8 mouse cellular contexts compared by ENCODE assay signal in genomic region chr1:171328839-171329432, GRCm38 (mm10). TPM values are rescaled to one million over a fixed set of nuclear protein-coding genes. Genes with fewer than 3 reads are reported as not detected.
DNase-seq lines count a peak whose midpoint lies in the region; ATAC-seq lines count a peak whose summit lies in the region.

Gene Dedd, plus strand, starts transcription at chr1:171329145.

- peak within 1 kb of the TSS; percentile 80 to 88 for H3K4me3 ChIP-seq in heart, embryonic 14.5 days (ENCODE audit: control insufficient read depth in 1 of 2, insufficient read depth in 1 of 2, low read depth in 1 of 2, low read length in 2 of 2)
- peak within 1 kb of the TSS; percentile 92 for H3K4me3 ChIP-seq in liver, embryonic 13.5 days (replicated peaks)
- H3K4me3 ChIP-seq in stomach, embryonic 16.5 days (replicated peaks; ENCODE audit: low read length), result peak within 1 kb of the TSS; percentile 79

- H3K4me2 ChIP-seq in heart, embryonic 14.5 days (ENCODE audit: low read length), result peak within 1 kb of the TSS; percentile 93
- peak within 1 kb of the TSS; percentile 87 for H3K4me2 ChIP-seq in liver, embryonic 13.5 days
- H3K4me2 ChIP-seq in stomach, embryonic 16.5 days (ENCODE audit: low read depth, low read length), result peak within 1 kb of the TSS; percentile 92

- H3K9ac ChIP-seq in heart, embryonic 14.5 days (ENCODE audit: low read length), result peak within 1 kb of the TSS; percentile 90
- peak within 1 kb of the TSS; percentile 95 for H3K9ac ChIP-seq in liver, embryonic 13.5 days
- peak within 1 kb of the TSS; percentile 98 for H3K9ac ChIP-seq in stomach, embryonic 16.5 days (ENCODE audit: low read length)

- peak; percentile 93 for ATAC-seq in CD4-positive, CD25-positive, alpha-beta regulatory T cell, adult 4 months
- ATAC-seq in heart, embryonic 14.5 days (ENCODE audit: insufficient number of reproducible peaks, insufficient read depth, low FRiP score, low read depth), result peak; percentile 91
- ATAC-seq in liver, embryonic 13.5 days (ENCODE audit: low read depth), result peak; percentile 86
- ATAC-seq in stomach, embryonic 16.5 days (ENCODE audit: insufficient read depth, low FRiP score), result peak; percentile 92

- no peaks in the 10 kb centered on the region for H3K9me3 ChIP-seq in heart, embryonic 14.5 days (ENCODE audit: control insufficient read depth, low read length)
- H3K9me3 ChIP-seq in liver, embryonic 13.5 days (replicated peaks), result no peaks in the 10 kb centered on the region
- H3K9me3 ChIP-seq in stomach, embryonic 16.5 days (replicated peaks; ENCODE audit: control insufficient read depth, low read length), result no peaks in the 10 kb centered on the region

- no peaks in the 10 kb centered on the region for H3K27me3 ChIP-seq in heart, embryonic 14.5 days (ENCODE audit: control insufficient read depth, insufficient read depth, low read length)
- no peaks in the 10 kb centered on the region for H3K27me3 ChIP-seq in liver, embryonic 13.5 days
- no peaks in the 10 kb centered on the region for H3K27me3 ChIP-seq in stomach, embryonic 16.5 days (ENCODE audit: control insufficient read depth, insufficient read depth, low read length)

- peaks cover 0 to 44% of the 10 kb centered on the region in 2 experiments for H3K4me1 ChIP-seq in heart, embryonic 14.5 days (ENCODE audit: control insufficient read depth in 2 of 2, insufficient read depth in 2 of 2, low read length in 2 of 2)
- peaks cover 48% of the 10 kb centered on the region for H3K4me1 ChIP-seq in liver, embryonic 13.5 days (replicated peaks)
- peaks cover 27% of the 10 kb centered on the region for H3K4me1 ChIP-seq in stomach, embryonic 16.5 days (ENCODE audit: control insufficient read depth, insufficient read depth, low read length)

- peak within 1 kb of the TSS; percentile 98 for H3K27ac ChIP-seq in heart, embryonic 14.5 days (replicated peaks in 1 of 2; ENCODE audit: control insufficient read depth in 1 of 2, insufficient read depth in 1 of 2, low read depth in 2 of 2, low read length in 2 of 2)
- H3K27ac ChIP-seq in liver, embryonic 13.5 days, result peak within 1 kb of the TSS; percentile 95
- H3K27ac ChIP-seq in stomach, embryonic 16.5 days (ENCODE audit: low read length), result peak within 1 kb of the TSS; percentile 99

- WGBS in heart, embryonic 14.5 days, result under 1% methylated on average over 48 of the region's 48 CpGs
- WGBS in liver, embryonic 13.5 days (ENCODE audit: insufficient replicate concordance), result under 1% methylated on average over 48 of the region's 48 CpGs
- under 1% methylated on average over 46 of the region's 48 CpGs for WGBS in stomach, embryonic 16.5 days

- H3K36me3 ChIP-seq in heart, embryonic 14.5 days (ENCODE audit: control insufficient read depth, insufficient read depth, low read length), result peaks cover 20% of the 10 kb centered on the region
- H3K36me3 ChIP-seq in liver, embryonic 13.5 days, result peaks cover 16% of the 10 kb centered on the region; the same call in 1 of the 2 replicates
- H3K36me3 ChIP-seq in stomach, embryonic 16.5 days (ENCODE audit: control insufficient read depth, insufficient read depth, low read length), result no peaks in the 10 kb centered on the region

- peak; percentile 71 for DNase-seq in c-Kit-negative CD71-positive TER-119-positive erythroid progenitor cells, embryonic 14.5 days (ENCODE audit: low read depth, low spot score)
- peak; percentile 80 for DNase-seq in fibroblast of lung, adult 2 months (ENCODE audit: low read depth)
- peak; percentile 95 for DNase-seq in kidney, postnatal 14 days
- peak; percentile 80 for DNase-seq in liver, embryonic 13.5 days
- DNase-seq in neural tube, embryonic 10.5 days (ENCODE audit: extremely low spot score, low spot score), result peak; percentile 96

RNA-seq across cellular contexts. Expression of gene Dedd, which starts in this region (rescaled TPM):
- 10 to 100 TPM; 36.8 to 43.8 TPM for polyA plus RNA-seq in CD4-positive, CD25-positive, alpha-beta regulatory T cell, adult 4 months (2017; shearing (Covaris generic))
- polyA plus RNA-seq in heart, embryonic 14.5 days (2014; fragmentation: Nextera tagmentation; extraction: Ambion mirVana), result 31.4 and 42.4 TPM in 2 replicates
- polyA plus RNA-seq in liver, embryonic 13.5 days (2015; fragmentation: Nextera tagmentation; extraction: Ambion mirVana), result 20.3 and 22.7 TPM in 2 replicates
- 48.0 and 54.7 TPM in 2 replicates for polyA plus RNA-seq in stomach, embryonic 16.5 days (2015; fragmentation: Nextera tagmentation; extraction: Ambion mirVana)

Comparison
In these comparisons a context has a peak if more than half of its experiments do, and no peak if none do; other contexts are left out.
1. Peak in every context shown above with its lines: DNase-seq, ATAC-seq, H3K4me3 ChIP-seq and H3K27ac ChIP-seq.